Mouse (Mus musculus): Measurements from ENCODE around the gene Rpl37a. TPM values are rescaled to one million over a fixed set of nuclear protein-coding genes. Genes with fewer than 3 reads are reported as not detected.

Gene Rpl37a
- polyA plus RNA-seq (2012; rRNA removed): 577 and 700 TPM in 2 replicates

DNA sequence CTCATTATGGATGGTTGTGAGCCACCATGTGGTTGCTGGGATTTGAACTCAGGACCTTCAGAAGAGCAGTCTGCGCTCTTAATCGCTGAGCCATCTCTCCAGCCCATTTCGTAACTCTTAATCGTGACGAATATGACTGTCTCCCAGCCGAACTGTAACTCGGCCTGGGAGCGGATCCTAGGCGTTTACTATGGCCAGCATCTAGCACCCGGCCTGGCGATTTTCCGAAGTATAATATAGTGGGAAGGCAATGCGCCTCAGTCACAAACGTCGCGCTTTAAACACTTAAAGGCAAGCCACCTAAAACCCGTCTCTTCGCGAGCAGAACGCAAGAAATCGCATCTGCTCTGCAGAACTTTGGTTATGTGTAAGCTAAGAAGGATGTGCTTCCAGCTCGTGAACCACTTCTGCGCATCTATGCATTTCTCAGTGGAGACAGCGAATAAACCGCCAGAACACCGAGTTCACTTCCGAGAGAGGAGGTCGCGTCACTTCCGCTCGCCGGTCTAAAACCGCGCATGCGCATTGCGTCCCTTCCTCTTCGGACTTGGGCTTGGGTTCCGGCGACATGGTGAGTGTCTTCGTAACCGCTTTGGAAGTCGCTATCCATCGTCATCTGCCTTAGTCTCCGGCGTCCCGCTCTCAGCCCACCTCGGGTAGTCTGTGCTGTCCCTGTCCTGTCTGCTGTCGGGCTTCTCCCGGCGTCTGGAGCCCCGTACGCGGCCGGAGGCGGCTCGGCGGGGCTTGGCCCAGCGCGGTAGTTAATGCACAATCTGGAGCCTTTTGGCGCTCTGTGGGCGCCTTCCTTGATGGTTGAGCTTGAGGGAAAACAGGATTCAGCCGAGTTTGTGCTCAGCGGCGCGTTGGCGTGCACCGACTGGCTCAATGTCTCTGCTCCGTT, at the start of gene Rpl37a:
TSS of gene Rpl37a (plus strand) at position 538 of the 901 bp plus-strand sequence.
- DNase-seq (ENCODE audit: low read depth in 1 of 2, low spot score in 2 of 2): peak; percentile 89 to 91

GRCm38 (mm10) chr1:72673070-72673469, 38.0 kb upstream of the Rpl37a start:
- no peak for TF ChIP-seq POLR2A (IDR thresholded peaks at IDR 0.05; ENCODE audit: low read depth, low read length)
- no peak for TF ChIP-seq CTCF (IDR thresholded peaks at IDR 0.05; ENCODE audit: extremely low read depth, insufficient read depth, insufficient read length, insufficient replicate concordance)
- Histone ChIP-seq H3K36me3 (ENCODE audit: control insufficient read depth, insufficient read depth, low read length) (no peaks in the 10 kb centered on the region), H3K27me3 (ENCODE audit: control insufficient read depth, insufficient read depth, low read length) (no peaks in the 10 kb centered on the region), H3K4me3 (ENCODE audit: extremely low read depth, insufficient read depth, insufficient read length) (no peak overlapping the region), H3K27ac (ENCODE audit: insufficient read depth, low read length) (no peak overlapping the region), H3K4me1 (ENCODE audit: control insufficient read depth, insufficient read depth, insufficient read length) (no peaks in the 10 kb centered on the region)
- DNase-seq (ENCODE audit: low read depth in 1 of 2, low spot score in 2 of 2): no peak
- 84% methylated on average over 3 of the region's 3 CpGs for WGBS

More for the DNA sequence above, at the start of gene Rpl37a:
- Histone ChIP-seq H3K4me3 (ENCODE audit: extremely low read depth, insufficient read depth, insufficient read length) (peak within 1 kb of the TSS; percentile 76), H3K36me3 (ENCODE audit: control insufficient read depth, insufficient read depth, low read length) (peaks cover 16% of the 10 kb centered on the region), H3K27ac (ENCODE audit: insufficient read depth, low read length) (peak within 1 kb of the TSS; percentile 73), H3K4me1 (ENCODE audit: control insufficient read depth, insufficient read depth, insufficient read length) (no peaks in the 10 kb centered on the region; the same call in 1 of the 2 replicates), H3K27me3 (ENCODE audit: control insufficient read depth, insufficient read depth, low read length) (no peaks in the 10 kb centered on the region)
- TF ChIP-seq POLR2A (IDR thresholded peaks at IDR 0.05; ENCODE audit: low read depth, low read length) (peak; percentile 79), CTCF (IDR thresholded peaks at IDR 0.05; ENCODE audit: extremely low read depth, insufficient read depth, insufficient read length, insufficient replicate concordance) (no peak)
- WGBS: 4% methylated on average over 68 of the region's 68 CpGs

DNA sequence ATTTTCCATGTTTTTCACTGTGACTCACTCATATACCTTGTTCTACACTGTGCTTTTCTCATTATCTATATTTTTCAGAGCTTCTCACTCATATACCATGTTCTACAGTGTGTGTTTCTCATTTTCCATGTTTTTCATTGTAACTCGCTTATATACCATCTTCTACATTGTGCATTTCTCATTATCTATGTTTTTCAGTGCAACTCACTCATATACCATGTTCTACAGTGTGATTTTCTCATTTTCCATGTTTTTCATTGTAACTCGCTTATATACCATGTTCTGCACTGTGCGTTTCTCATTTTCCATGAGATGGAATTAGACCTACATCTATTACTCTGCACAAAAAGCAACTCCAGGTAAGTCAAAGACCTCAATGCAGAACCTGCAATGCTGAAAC, 14.8 kb upstream of the Rpl37a start:
- Histone ChIP-seq H3K27me3 (ENCODE audit: control insufficient read depth, insufficient read depth, low read length) (no peaks in the 10 kb centered on the region), H3K36me3 (ENCODE audit: control insufficient read depth, insufficient read depth, low read length) (no peaks in the 10 kb centered on the region), H3K4me3 (ENCODE audit: extremely low read depth, insufficient read depth, insufficient read length) (no peak overlapping the region), H3K27ac (ENCODE audit: insufficient read depth, low read length) (no peak overlapping the region), H3K4me1 (ENCODE audit: control insufficient read depth, insufficient read depth, insufficient read length) (no peaks in the 10 kb centered on the region)
- no peak for TF ChIP-seq POLR2A (IDR thresholded peaks at IDR 0.05; ENCODE audit: low read depth, low read length)
- no peak for TF ChIP-seq CTCF (IDR thresholded peaks at IDR 0.05; ENCODE audit: extremely low read depth, insufficient read depth, insufficient read length, insufficient replicate concordance)
- 50% methylated on average over 3 of the region's 3 CpGs for WGBS
- DNase-seq (ENCODE audit: low read depth in 1 of 2, low spot score in 2 of 2): peak in 1 of 2 experiments; percentile 21

GRCm38 (mm10) chr1:72698651-72699050, 12.4 kb upstream of the Rpl37a start:
- no peak for DNase-seq (ENCODE audit: low read depth in 1 of 2, low spot score in 2 of 2)
- Histone ChIP-seq H3K27me3 (ENCODE audit: control insufficient read depth, insufficient read depth, low read length) (no peaks in the 10 kb centered on the region), H3K27ac (ENCODE audit: insufficient read depth, low read length) (no peak overlapping the region), H3K4me3 (ENCODE audit: extremely low read depth, insufficient read depth, insufficient read length) (no peak overlapping the region), H3K36me3 (ENCODE audit: control insufficient read depth, insufficient read depth, low read length) (no peaks in the 10 kb centered on the region), H3K4me1 (ENCODE audit: control insufficient read depth, insufficient read depth, insufficient read length) (no peaks in the 10 kb centered on the region)
- 82% methylated on average over 4 of the region's 4 CpGs for WGBS
- TF ChIP-seq CTCF (IDR thresholded peaks at IDR 0.05; ENCODE audit: extremely low read depth, insufficient read depth, insufficient read length, insufficient replicate concordance) (no peak), POLR2A (IDR thresholded peaks at IDR 0.05; ENCODE audit: low read depth, low read length) (no peak)

- 86% methylated on average over 11 of the region's 11 CpGs for WGBS
- TF ChIP-seq CTCF (IDR thresholded peaks at IDR 0.05; ENCODE audit: extremely low read depth, insufficient read depth, insufficient read length, insufficient replicate concordance) (no peak), POLR2A (IDR thresholded peaks at IDR 0.05; ENCODE audit: low read depth, low read length) (no peak)
- no peak for DNase-seq (ENCODE audit: low read depth in 1 of 2, low spot score in 2 of 2)
- H3K4me3 ChIP-seq (ENCODE audit: extremely low read depth, insufficient read depth, insufficient read length): no peak within 1 kb of the TSS
- H3K36me3 ChIP-seq (ENCODE audit: control insufficient read depth, insufficient read depth, low read length): no peaks in the 10 kb centered on the region
- no peaks in the 10 kb centered on the region for H3K4me1 ChIP-seq (ENCODE audit: control insufficient read depth, insufficient read depth, insufficient read length)
- no peak within 1 kb of the TSS for H3K27ac ChIP-seq (ENCODE audit: insufficient read depth, low read length)
- no peaks in the 10 kb centered on the region for H3K27me3 ChIP-seq (ENCODE audit: control insufficient read depth, insufficient read depth, low read length)
These were observed 10.6 kb upstream of the Rpl37a start, which contains the start of gene Ankar for GRCm38 (mm10) chr1:72700479-72700878. Ankar (minus strand) TSS chr1:72700579.

DNA sequence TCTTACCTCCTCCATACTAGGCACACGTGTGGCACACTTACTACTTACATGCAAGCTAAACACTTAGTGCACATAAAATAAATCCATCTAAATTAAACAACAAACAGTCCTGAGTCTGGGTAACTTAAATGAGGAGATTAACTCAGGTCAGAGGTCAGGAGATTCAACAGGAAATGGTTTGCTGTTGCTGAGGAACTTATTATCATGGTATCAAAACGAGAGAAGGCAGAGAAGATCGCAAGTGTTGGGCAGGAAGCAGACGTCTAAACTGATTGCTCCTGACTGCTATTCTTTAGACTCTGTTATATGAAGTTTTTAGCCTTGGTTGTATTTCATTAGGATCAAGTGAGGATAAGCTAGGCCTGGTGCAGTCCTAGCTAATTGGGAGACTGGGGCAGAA, 3.6 kb upstream of the Rpl37a start:
- Histone ChIP-seq H3K27me3 (ENCODE audit: control insufficient read depth, insufficient read depth, low read length) (no peaks in the 10 kb centered on the region), H3K36me3 (ENCODE audit: control insufficient read depth, insufficient read depth, low read length) (no peaks in the 10 kb centered on the region), H3K27ac (ENCODE audit: insufficient read depth, low read length) (no peak overlapping the region), H3K4me1 (ENCODE audit: control insufficient read depth, insufficient read depth, insufficient read length) (no peaks in the 10 kb centered on the region; the same call in 1 of the 2 replicates), H3K4me3 (ENCODE audit: extremely low read depth, insufficient read depth, insufficient read length) (no peak overlapping the region)
- DNase-seq (ENCODE audit: low read depth in 1 of 2, low spot score in 2 of 2): no peak
- TF ChIP-seq POLR2A (IDR thresholded peaks at IDR 0.05; ENCODE audit: low read depth, low read length) (no peak), CTCF (IDR thresholded peaks at IDR 0.05; ENCODE audit: extremely low read depth, insufficient read depth, insufficient read length, insufficient replicate concordance) (no peak)
- 38% methylated on average over 4 of the region's 4 CpGs for WGBS

DNA sequence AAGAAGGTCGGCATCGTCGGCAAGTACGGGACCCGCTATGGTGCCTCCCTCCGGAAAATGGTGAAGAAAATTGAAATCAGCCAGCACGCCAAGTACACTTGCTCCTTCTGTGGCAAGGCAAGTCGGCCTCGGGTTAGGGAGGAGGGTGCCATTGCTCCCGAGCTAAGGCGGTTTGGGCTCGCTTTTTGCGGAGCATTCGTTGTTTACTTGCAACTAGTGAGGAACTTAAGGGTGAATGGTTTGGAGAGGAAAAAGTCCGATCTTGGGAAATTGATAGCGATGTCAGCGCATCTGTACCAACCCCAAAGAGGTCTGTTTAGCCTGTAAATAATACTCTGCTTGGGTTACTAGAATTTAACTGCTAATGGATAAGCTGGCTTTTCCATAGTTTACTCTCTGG, 594 bp downstream of the Rpl37a start:
- Histone ChIP-seq H3K27me3 (ENCODE audit: control insufficient read depth, insufficient read depth, low read length) (no peaks in the 10 kb centered on the region), H3K36me3 (ENCODE audit: control insufficient read depth, insufficient read depth, low read length) (peaks cover 16% of the 10 kb centered on the region), H3K4me3 (ENCODE audit: extremely low read depth, insufficient read depth, insufficient read length) (peak overlapping the region; percentile 76), H3K27ac (ENCODE audit: insufficient read depth, low read length) (peak overlapping the region; percentile 73), H3K4me1 (ENCODE audit: control insufficient read depth, insufficient read depth, insufficient read length) (no peaks in the 10 kb centered on the region; the same call in 1 of the 2 replicates)
- DNase-seq (ENCODE audit: low read depth in 1 of 2, low spot score in 2 of 2): no peak
- WGBS: 1% methylated on average over 17 of the region's 17 CpGs
- TF ChIP-seq CTCF (IDR thresholded peaks at IDR 0.05; ENCODE audit: extremely low read depth, insufficient read depth, insufficient read length, insufficient replicate concordance) (no peak), POLR2A (IDR thresholded peaks at IDR 0.05; ENCODE audit: low read depth, low read length) (no peak)
